In the genomic region with DNA sequence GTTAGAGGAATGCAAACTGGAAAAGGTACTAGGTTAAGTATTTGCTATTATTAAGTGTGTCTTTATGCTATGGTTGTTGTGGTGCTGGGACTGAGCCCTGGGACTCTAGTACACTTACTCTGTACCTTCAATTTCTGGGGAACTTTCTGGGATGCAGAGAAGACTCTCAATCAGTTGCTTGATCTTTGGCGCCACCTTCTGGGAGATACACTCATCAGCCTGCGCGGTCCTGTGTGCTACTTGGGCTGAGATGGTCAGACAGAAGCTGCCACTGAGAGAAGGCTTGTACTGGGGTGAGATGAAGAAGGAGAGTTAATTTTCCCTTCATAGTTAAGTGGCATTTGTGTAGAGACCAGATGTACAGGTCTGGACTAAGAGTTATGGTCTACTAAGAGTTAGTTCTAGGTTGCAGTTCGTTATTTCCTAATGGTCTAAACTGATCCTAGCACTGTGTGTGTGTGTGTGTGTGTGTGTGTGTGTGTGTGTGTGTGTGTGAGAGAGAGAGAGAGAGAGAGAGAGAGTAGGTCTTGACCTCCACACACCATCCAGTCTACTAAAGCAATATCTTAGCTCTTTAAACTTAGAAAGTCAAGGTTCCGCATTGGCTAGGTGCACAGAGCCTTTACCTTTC, we compare ENCODE assay signal across 9 mouse cellular contexts. TPM values are rescaled to one million over a fixed set of nuclear protein-coding genes. Genes with fewer than 3 reads are reported as not detected.
DNase-seq lines count a peak whose midpoint lies in the region; ATAC-seq and TF ChIP-seq lines count a peak whose summit lies in the region.
"Had no signal": no experiment of that assay in that cellular context is flagged by ENCODE, and none has a peak within 500 bp of the region (broad histone marks: within the 10 kb centered on the region; RNA-seq: fewer than 3 reads in every experiment).

No protein-coding gene starts in this region.

- intact Hi-C loops in left cerebral cortex, postnatal 25 days (cut with DNase I) = loop anchor here (1.0 to 10.0 kb wide), 4 partner anchors 38 to 238 kb away; partner anchors contain the start of genes Chtop and Snapin

- H3K4me3 ChIP-seq in heart, embryonic 11.5 days (ENCODE audit: low read depth, low read length) = no peak overlapping the region
- H3K4me3 ChIP-seq in midbrain, embryonic 14.5 days (replicated peaks; ENCODE audit: low read depth, low read length) = no peak overlapping the region
- no peak overlapping the region for H3K4me3 ChIP-seq in spleen, adult 2 months (ENCODE audit: extremely low read depth, insufficient read depth, insufficient read length)
- H3K4me3 ChIP-seq: stomach, embryonic 15.5 days had no signal

- no peaks in the 10 kb centered on the region for H3K36me3 ChIP-seq in heart, embryonic 11.5 days (ENCODE audit: control insufficient read depth, insufficient read depth, low read length)
- no peaks in the 10 kb centered on the region for H3K36me3 ChIP-seq in midbrain, embryonic 14.5 days (ENCODE audit: control insufficient read depth, insufficient read depth, low read length)
- H3K36me3 ChIP-seq in spleen, adult 2 months (ENCODE audit: control insufficient read depth, insufficient read depth, low read length) = no peaks in the 10 kb centered on the region
- H3K36me3 ChIP-seq: stomach, embryonic 15.5 days had no signal

- peak; percentile 90 for DNase-seq in heart, adult 11 months
- DNase-seq in cerebellum, postnatal 4 days (ENCODE audit: low spot score in 2 of 2) = peak; percentile 60 to 77
- peak; percentile 69 for DNase-seq in gastrocnemius, postnatal 10 days
- peak; percentile 30 for DNase-seq in kidney, adult 11 months
- peak; percentile 85 to 88 for DNase-seq in left cerebral cortex, postnatal 25 days (ENCODE audit: low spot score in 2 of 2)
- DNase-seq in midbrain, embryonic 14.5 days = peak; percentile 94
- peak; percentile 14 to 59 for DNase-seq in spleen, adult 2 months (ENCODE audit: low read depth in 1 of 2, low spot score in 2 of 2)

- peak; percentile 68; the same call in 1 of the 2 replicates for TF ChIP-seq CTCF in spleen, adult 2 months (IDR thresholded peaks at IDR 0.05; ENCODE audit: extremely low read depth, insufficient read depth, insufficient read length, insufficient replicate concordance)

- no peaks in the 10 kb centered on the region for H3K9me3 ChIP-seq in heart, embryonic 11.5 days (replicated peaks; ENCODE audit: control insufficient read depth, low read length)
- no peaks in the 10 kb centered on the region for H3K9me3 ChIP-seq in midbrain, embryonic 14.5 days (ENCODE audit: control insufficient read depth, low read length)
- H3K9me3 ChIP-seq: stomach, embryonic 15.5 days had no signal

- ATAC-seq in heart, embryonic 11.5 days (replicated peaks; ENCODE audit: insufficient number of reproducible peaks, low FRiP score, low TSS enrichment) = no peak; the same call in 1 of the 2 replicates
- peak; percentile 69 for ATAC-seq in midbrain, embryonic 14.5 days (ENCODE audit: low FRiP score, low TSS enrichment)

- H3K4me1 ChIP-seq in heart, embryonic 11.5 days (ENCODE audit: control insufficient read depth, insufficient read depth, low read length) = no peaks in the 10 kb centered on the region
- H3K4me1 ChIP-seq in midbrain, embryonic 14.5 days (ENCODE audit: control insufficient read depth, insufficient read depth, low read length) = no peaks in the 10 kb centered on the region
- H3K4me1 ChIP-seq in spleen, adult 2 months (ENCODE audit: control insufficient read depth, insufficient read depth, insufficient read length) = no peaks in the 10 kb centered on the region
- H3K4me1 ChIP-seq: stomach, embryonic 15.5 days had no signal

- no peak overlapping the region for H3K4me2 ChIP-seq in heart, embryonic 11.5 days
- no peak overlapping the region for H3K4me2 ChIP-seq in midbrain, embryonic 14.5 days (ENCODE audit: low read length)
- H3K4me2 ChIP-seq: stomach, embryonic 15.5 days had no signal

- no peak overlapping the region for H3K9ac ChIP-seq in heart, embryonic 11.5 days (ENCODE audit: low read depth, low read length)
- H3K9ac ChIP-seq in midbrain, embryonic 14.5 days (replicated peaks; ENCODE audit: low read length) = no peak overlapping the region
- H3K9ac ChIP-seq: stomach, embryonic 15.5 days had no signal

- H3K27ac ChIP-seq in heart, embryonic 11.5 days (ENCODE audit: low read depth, low read length) = no peak overlapping the region
- H3K27ac ChIP-seq in midbrain, embryonic 14.5 days (replicated peaks; ENCODE audit: low read depth, low read length) = no peak overlapping the region
- no peak overlapping the region for H3K27ac ChIP-seq in spleen, adult 2 months (ENCODE audit: insufficient read depth, low read length)
- H3K27ac ChIP-seq: stomach, embryonic 15.5 days had no signal

- H3K27me3 ChIP-seq in heart, embryonic 11.5 days (ENCODE audit: control insufficient read depth, insufficient read depth, low read length) = 0 out of 2 replicates have a peak, but pooled peaks cover 2% of the 10 kb centered on the region
- no peaks in the 10 kb centered on the region for H3K27me3 ChIP-seq in midbrain, embryonic 14.5 days (ENCODE audit: control insufficient read depth, insufficient read depth, low read length)
- H3K27me3 ChIP-seq in spleen, adult 2 months (ENCODE audit: control insufficient read depth, insufficient read depth, low read length) = no peaks in the 10 kb centered on the region
- H3K27me3 ChIP-seq: stomach, embryonic 15.5 days had no signal

- no peak for TF ChIP-seq POLR2A in spleen, adult 2 months (IDR thresholded peaks at IDR 0.05; ENCODE audit: low read depth, low read length)

- WGBS in heart, embryonic 11.5 days (ENCODE audit: insufficient replicate concordance) = 35% methylated on average over 5 of the region's 5 CpGs
- WGBS in midbrain, embryonic 14.5 days = 38% methylated on average over 5 of the region's 5 CpGs
- WGBS in spleen, adult 2 months = 35% methylated on average over 5 of the region's 5 CpGs

RNA-seq across cellular contexts. Expression of gene S100a7a, which starts 0.8 kb away (rescaled TPM):
- polyA plus RNA-seq in heart, embryonic 11.5 days (2014; fragmentation: Nextera tagmentation; extraction: Ambion mirVana) = not detected in 2 replicates
- not detected for total RNA-seq in gastrocnemius, postnatal 10 days (2021)
- under 1 TPM; 0.69 to 0.94 TPM for total RNA-seq in left cerebral cortex, postnatal 25 days (2021)
- not detected in 2 replicates for polyA plus RNA-seq in midbrain, embryonic 14.5 days (2014; fragmentation: Nextera tagmentation; extraction: Ambion mirVana)
- polyA plus RNA-seq in spleen, adult 2 months (2012; rRNA removed) = 0.07 and 0.08 TPM in 2 replicates

RNA-seq across cellular contexts. Expression of gene S100a8, which starts 15.8 kb away (rescaled TPM):
- 1.9 and 5.2 TPM in 2 replicates for polyA plus RNA-seq in heart, embryonic 11.5 days (2014; fragmentation: Nextera tagmentation; extraction: Ambion mirVana)
- 10 to 100 TPM in 1 of 2 experiments, under 1 TPM in 1; 0.94 to 42.3 TPM for total RNA-seq in gastrocnemius, postnatal 10 days (2021)
- total RNA-seq in left cerebral cortex, postnatal 25 days (2021) = not detected
- polyA plus RNA-seq in midbrain, embryonic 14.5 days (2014; fragmentation: Nextera tagmentation; extraction: Ambion mirVana) = 2.2 TPM in 1 of 2 replicates, not detected in the other
- 29.8 and 32.1 TPM in 2 replicates for polyA plus RNA-seq in spleen, adult 2 months (2012; rRNA removed)

RNA-seq across cellular contexts. Expression of gene S100a6, which starts 40.3 kb away (rescaled TPM):
- polyA plus RNA-seq in heart, embryonic 11.5 days (2014; fragmentation: Nextera tagmentation; extraction: Ambion mirVana) = 43.6 and 44.5 TPM in 2 replicates
- total RNA-seq in gastrocnemius, postnatal 10 days (2021) = 100 to 1,000 TPM in 1 of 2 experiments, 10 to 100 TPM in 1; 83.2 to 102 TPM
- total RNA-seq in left cerebral cortex, postnatal 25 days (2021) = 10 to 100 TPM; 24.6 to 31.1 TPM
- polyA plus RNA-seq in midbrain, embryonic 14.5 days (2014; fragmentation: Nextera tagmentation; extraction: Ambion mirVana) = 4.6 and 32.0 TPM in 2 replicates
- 90.6 and 121 TPM in 2 replicates for polyA plus RNA-seq in spleen, adult 2 months (2012; rRNA removed)

RNA-seq across cellular contexts. Expression of gene S100a9, which starts 42.5 kb away (rescaled TPM):
- 1.3 and 6.2 TPM in 2 replicates for polyA plus RNA-seq in heart, embryonic 11.5 days (2014; fragmentation: Nextera tagmentation; extraction: Ambion mirVana)
- total RNA-seq in gastrocnemius, postnatal 10 days (2021) = 10 to 100 TPM in 1 of 2 experiments, under 1 TPM in 1; 0.70 to 44.4 TPM
- not detected for total RNA-seq in left cerebral cortex, postnatal 25 days (2021)
- polyA plus RNA-seq in midbrain, embryonic 14.5 days (2014; fragmentation: Nextera tagmentation; extraction: Ambion mirVana) = 0.95 TPM in 1 of 2 replicates, not detected in the other
- polyA plus RNA-seq in spleen, adult 2 months (2012; rRNA removed) = 54.1 and 64.8 TPM in 2 replicates

RNA-seq across cellular contexts. Expression of gene S100a5, which starts 44.7 kb away (rescaled TPM):
- polyA plus RNA-seq in heart, embryonic 11.5 days (2014; fragmentation: Nextera tagmentation; extraction: Ambion mirVana) = not detected in 2 replicates
- not detected for total RNA-seq in gastrocnemius, postnatal 10 days (2021)
- not detected for total RNA-seq in left cerebral cortex, postnatal 25 days (2021)
- not detected in 2 replicates for polyA plus RNA-seq in midbrain, embryonic 14.5 days (2014; fragmentation: Nextera tagmentation; extraction: Ambion mirVana)
- polyA plus RNA-seq in spleen, adult 2 months (2012; rRNA removed) = not detected in 2 replicates

Comparison
In these comparisons a context has a peak if more than half of its experiments do, and no peak if none do; other contexts are left out.
1. DNase-seq: peak in every context shown above with its lines; median percentile 94 in midbrain, embryonic 14.5 days; 90 in heart, adult 11 months; 86 in left cerebral cortex, postnatal 25 days; 69 in gastrocnemius, postnatal 10 days; 68 in cerebellum, postnatal 4 days; 36 in spleen, adult 2 months; 30 in kidney, adult 11 months.